Mouse (Mus musculus): Measurements from ENCODE around the gene Rps6kb2. TPM values are rescaled to one million over a fixed set of nuclear protein-coding genes. Genes with fewer than 3 reads are reported as not detected.

Gene Rps6kb2
- 16.1 and 20.9 TPM in 2 replicates for polyA plus RNA-seq (2012; rRNA removed)

DNA sequence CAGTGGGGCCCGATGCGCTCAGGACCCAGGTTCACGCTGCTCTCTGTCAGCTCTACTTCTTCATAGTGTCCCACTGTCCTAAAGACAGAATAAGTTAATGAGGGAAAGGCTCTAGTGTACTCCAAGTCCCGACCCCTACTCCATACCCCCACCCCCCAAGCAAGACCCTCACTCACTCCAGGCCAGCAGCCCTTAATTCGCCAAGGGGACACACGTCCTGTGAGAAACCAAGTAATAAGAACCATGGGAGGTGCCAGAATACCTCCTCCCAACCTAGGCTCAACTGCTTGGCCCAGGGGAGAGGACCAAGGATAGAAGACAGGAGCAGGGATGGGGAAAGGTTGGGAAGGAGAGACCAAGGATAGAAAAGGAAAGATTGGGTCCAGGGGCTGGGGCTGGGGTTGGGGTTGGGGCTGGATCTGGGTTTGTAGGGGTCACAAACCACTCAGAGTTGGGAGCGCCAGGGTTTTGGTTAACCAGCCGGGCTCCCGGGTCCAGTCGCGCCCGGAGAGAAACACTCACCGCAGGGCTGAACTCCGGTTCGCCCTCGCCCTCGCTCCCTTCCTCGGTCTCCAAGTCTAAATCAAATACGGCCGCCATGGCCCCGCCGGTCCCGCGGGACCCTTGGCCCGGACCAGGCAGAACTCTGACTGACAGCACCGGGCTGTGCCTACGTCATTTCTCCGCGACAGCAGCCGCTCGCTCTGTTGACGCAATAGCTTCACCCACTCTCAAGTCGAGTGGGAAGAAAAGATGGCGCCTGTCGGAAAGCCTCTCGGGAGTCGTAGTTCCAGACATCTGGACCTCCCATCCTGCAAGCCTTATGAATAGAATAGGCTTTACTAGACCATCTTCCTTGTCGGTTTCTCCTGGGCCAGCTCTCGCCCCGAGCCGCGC lies at the start of gene Rps6kb2:
Gene Rps6kb2, minus strand, starts transcription at position 709 of the 897 bp plus-strand sequence.

DNA sequence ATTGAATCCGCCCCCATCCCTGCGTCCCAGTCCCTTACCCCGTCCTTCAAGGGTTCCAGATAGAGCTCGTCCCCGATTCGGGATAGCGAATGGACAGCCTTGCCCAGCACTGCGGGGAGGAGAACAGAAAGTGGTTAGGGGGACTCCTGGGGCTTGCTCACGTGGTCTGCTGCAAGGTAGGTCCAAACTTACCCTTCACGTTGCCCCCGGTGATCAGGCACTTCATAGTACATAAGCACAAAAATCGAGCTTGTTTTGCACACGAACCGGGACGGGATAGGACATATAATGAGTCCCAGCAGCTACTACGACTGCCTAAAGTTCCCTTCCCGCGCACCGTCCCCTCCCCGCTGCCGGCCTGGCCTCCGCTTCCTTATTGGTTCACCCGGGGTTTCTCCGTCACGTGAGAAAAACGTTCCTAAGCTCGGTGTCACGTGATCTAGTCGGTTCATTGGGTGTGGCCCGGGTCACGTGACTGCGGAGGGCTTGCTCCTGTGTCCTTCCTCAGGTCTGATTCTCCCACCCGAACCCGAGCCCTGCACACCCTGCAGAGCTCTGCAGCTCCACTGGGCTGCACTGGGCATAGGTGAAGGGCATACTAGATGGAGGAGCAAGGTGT lies 38.2 kb upstream of the Rps6kb2 start, which contains the start of gene Rad9a:
Gene Rad9a, minus strand, starts transcription at position 372 of the 619 bp plus-strand sequence.

DNA sequence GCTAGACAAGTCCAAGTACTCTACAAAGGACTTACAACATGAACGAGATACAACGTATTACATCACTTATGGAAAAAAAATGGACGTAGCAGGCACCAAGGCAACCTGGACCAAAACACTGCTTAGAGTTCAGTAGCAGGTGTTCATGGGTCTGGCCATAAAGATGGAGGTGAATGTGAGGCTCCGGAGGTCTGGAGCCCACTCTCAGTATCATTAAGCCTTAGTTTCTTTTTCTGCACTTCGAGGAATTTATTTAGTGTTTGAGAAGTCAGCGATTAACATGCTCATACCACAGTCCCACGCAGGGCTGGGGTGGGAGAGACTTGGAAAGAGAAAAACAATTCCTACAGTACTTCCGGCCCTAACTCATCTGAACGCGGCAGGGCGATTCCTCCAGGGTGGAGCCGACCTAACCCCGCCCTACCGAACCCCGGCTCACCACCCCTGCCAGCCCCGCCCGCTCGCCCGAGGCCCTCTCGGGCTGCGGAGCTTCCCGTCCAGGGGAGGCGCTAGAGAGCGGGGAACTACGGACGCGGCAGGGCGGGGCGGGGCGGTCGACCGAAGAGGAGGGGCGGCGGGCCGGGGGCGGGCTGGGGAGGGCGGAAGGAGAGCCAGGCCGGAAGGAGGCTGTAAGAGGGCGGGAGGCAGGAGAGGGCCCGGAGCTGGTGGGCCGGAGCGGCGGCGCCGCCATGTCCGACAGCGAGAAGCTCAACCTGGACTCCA lies 28.5 kb upstream of the Rps6kb2 start, which contains the start of gene Ppp1ca:
Gene Ppp1ca, plus strand, starts transcription at position 538 of the 723 bp plus-strand sequence.

DNA sequence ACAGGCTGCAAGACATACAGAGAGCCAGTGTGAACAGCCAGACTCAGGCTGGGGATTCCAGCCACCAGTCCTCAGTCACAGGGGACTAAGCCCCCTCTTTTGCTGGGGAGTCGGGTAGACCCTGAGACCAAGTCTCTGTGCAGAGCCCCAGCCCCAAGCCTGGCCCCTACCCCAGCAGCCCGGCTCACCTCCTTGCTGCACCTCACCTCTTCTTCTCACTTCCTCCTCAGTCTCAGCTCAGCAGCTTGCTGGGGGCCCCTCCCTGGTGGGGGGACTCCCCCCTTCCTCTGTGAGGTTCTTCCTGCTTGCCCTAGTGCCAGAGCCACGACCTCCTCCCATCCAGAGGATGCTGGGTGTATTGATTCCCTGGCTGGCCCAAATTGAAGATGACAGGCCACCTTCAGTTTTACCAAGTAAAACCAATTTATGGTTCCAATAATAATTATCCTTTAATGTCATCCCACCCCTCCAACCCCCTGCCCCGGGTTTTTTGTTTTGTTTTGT lies 27.7 kb upstream of the Rps6kb2 start, which contains the start of gene Tbc1d10c:
Gene Tbc1d10c, minus strand, starts transcription at position 454 of the 504 bp plus-strand sequence.

DNA sequence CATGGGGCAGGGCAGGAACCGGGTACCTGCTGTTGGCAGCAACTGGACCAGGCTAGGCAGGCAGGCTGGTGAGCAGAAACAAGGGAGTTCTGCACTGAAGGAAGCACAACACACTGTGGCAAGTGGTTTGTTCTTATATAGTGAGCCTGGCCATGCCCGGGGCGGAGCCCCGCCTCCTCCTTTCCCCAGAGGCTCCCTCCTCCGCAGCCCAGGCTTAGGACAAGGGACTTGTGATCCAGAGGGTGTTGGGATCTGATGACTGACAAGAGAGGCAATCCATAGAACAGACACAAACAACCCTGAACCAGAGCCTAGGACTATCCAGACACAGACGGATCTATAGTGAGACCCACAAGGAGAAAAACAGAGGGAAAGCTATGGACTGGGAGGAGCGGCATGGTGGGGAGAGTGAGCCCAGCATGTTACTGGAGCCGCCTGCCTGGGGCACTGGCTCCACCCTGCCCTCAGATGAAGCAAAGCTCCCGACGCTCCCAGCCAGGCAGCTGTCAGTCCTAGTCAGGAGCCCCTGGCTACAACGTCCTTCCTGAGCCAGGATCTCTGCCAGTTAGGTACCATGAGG lies 12.3 kb upstream of the Rps6kb2 start, which contains the start of gene Carns1:
Gene Carns1, minus strand, starts transcription at position 112 of the 580 bp plus-strand sequence.

DNA sequence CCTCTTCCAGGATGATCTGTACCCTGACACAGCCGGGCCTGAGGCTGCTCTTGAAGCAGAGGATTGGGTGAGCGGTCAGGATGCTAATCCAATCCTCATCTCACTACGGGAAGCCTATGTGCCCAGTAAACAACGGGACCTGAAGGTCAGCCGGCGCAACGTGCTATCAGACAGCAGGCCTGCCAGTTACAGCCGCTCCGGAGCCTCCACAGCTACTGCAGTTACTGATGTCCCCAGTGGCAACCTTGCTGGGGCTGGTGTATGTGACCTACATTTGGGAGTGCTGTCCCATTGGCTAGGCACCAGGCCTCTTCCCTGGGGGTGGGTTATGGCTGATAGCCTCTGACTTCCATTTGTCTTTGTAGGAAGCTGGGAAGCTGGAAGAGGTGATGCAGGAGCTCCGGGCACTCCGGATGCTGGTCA lies 9.9 kb downstream of the Rps6kb2 start, which contains the start of gene Ptprcap:
Gene Ptprcap, plus strand, starts transcription at position 373 of the 423 bp plus-strand sequence.

DNA sequence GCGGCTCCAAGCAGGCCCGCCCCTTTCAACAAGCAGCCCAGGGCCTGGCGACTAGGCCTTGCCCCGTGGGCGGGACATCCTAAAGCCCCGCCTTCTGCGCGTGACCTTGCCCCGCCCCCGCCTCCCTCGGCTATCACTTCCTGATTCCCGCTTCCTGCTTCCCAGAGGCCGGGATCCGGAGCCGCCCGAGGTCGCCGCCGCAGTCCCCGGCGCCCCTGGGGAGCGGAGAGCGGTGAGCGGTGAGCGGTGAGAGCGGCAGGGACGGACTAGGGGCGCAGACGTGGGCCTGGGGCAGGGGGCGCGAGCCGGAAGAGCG lies 14.7 kb downstream of the Rps6kb2 start, which contains the start of gene Coro1b:
Gene Coro1b, plus strand, starts transcription at position 129 of the 316 bp plus-strand sequence.

DNA sequence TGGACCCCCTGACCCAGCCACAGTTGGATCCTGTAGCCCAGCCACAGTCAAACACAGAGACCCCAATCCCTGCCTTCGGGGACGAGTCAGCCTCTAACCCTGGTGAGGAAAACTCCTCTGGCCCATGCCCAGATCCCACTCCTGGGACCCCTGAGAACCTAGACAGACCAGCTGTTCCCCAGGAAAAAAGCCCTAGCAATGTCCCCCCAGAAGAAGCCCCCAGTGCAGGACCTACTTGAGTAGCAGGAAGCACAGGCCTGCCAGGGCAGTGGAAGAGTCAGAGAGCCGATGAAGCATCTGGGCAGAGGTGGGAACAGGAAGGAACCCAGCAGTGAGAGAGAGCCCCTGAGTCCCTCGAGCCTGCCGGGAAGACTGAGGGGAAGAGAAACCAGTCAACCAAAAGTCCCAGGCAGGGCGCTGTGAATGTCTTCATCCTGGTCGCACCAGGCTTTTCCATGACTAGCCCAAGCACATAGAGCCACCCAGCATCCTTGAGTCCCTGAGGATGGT lies 19.3 kb downstream of the Rps6kb2 start, which contains the start of gene Cabp4:
Gene Cabp4, minus strand, starts transcription at position 275 of the 510 bp plus-strand sequence.

DNA sequence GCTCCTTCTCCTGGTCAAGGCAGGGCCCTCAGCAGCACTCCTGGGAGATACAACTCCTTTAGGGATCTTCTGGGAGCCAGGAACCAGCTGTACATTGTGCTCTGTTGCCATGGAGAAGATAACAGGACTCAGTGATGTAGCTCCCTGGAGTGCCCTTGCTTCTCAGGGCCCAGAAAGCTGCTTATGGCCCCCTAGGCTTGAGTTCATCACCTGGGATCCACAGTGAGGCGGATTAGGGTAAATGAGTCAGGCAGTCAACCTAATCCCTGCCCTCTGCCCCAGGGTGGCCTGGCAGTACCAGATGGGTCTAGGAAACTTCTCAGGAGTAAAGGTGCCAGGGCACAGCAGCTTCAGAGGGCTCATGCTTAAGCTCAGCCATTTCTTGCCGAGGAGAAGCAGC lies 23.7 kb downstream of the Rps6kb2 start, which contains the start of gene Gpr152:
Gene Gpr152, plus strand, starts transcription at position 342 of the 400 bp plus-strand sequence.

DNA sequence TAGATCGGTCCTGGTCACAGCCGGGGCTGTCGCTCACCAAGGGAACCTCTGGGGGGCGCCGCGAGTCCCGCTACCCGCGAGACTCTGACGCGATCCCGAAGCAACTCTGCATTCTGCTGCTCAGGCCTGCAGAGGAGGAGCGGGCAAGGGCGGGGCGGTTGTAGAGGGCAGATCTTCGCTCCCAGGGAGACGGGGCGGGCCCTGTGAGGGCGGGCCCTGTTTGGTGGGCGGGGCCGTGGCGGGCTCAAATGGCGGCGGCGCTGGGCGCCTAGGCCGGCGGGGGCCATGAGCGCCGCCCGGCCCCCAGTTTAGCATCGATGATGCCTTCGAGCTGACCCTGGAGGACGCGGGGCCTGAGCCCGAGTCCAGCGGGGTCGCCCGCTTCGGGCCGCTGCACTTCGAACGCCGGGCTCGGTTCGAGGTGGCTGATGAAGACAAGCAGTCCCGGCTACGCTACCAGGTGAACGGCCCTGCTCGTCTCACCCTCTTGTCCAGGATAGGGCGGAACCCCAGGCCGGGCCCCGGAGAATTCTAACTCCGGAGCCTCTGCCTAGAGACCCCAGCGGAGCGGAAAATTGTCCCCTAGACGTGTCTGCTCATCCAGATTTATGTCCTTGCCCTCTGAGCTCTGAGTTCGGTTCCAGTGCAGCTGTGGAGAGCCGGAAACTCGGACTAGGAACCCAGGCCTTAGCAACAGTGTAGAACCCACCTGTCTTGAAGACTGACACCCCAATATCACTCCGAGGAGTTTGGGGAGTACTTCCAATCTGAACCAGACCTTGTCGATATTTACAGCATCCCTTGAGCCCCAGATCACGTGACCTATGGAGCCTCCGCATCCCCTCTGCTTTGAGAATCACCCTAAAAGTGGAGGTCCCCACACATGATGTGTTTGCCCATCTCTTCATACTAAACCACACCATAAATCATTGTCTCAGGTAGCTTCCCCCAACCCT lies 37.1 kb downstream of the Rps6kb2 start, which contains the start of gene Aip:
Gene Aip, minus strand, starts transcription at position 118 of the 956 bp plus-strand sequence.

Other genes starting within 250 kb of the Rps6kb2 start
- gene Aldh3b1, start 233.5 kb downstream of the Rps6kb2 start, polyA plus RNA-seq (2012; rRNA removed), result 2.7 and 3.6 TPM in 2 replicates
- 15.5 and 20.9 TPM in 2 replicates for gene Unc93b1, start 228.2 kb downstream of the Rps6kb2 start, polyA plus RNA-seq (2012; rRNA removed)
- 0.02 TPM in 1 of 2 replicates, not detected in the other for gene Aldh3b3, start 204.7 kb downstream of the Rps6kb2 start, polyA plus RNA-seq (2012; rRNA removed)
- 0.29 and 0.64 TPM in 2 replicates for gene Aldh3b2, start 191.0 kb downstream of the Rps6kb2 start, polyA plus RNA-seq (2012; rRNA removed)
- 8.6 and 11.4 TPM in 2 replicates for gene Acy3, start 176.8 kb downstream of the Rps6kb2 start, polyA plus RNA-seq (2012; rRNA removed)
- 0.29 and 0.55 TPM in 2 replicates for gene Tbx10, start 170.6 kb downstream of the Rps6kb2 start, polyA plus RNA-seq (2012; rRNA removed)
- 2.0 and 3.6 TPM in 2 replicates for gene Nudt8, start 162.8 kb downstream of the Rps6kb2 start, polyA plus RNA-seq (2012; rRNA removed)
- gene Gm49405, start 162.7 kb downstream of the Rps6kb2 start, polyA plus RNA-seq (2012; rRNA removed), result 0.59 and 0.60 TPM in 2 replicates
- gene Doc2g, start 160.0 kb downstream of the Rps6kb2 start, polyA plus RNA-seq (2012; rRNA removed), result 1.4 and 1.5 TPM in 2 replicates
- 79.3 and 86.8 TPM in 2 replicates for gene Ndufv1, start 150.5 kb downstream of the Rps6kb2 start, polyA plus RNA-seq (2012; rRNA removed)
- 225 and 279 TPM in 2 replicates for gene Gstp1, start 125.4 kb downstream of the Rps6kb2 start, polyA plus RNA-seq (2012; rRNA removed)
- 6.6 and 8.4 TPM in 2 replicates for gene Gstp2, start 117.3 kb downstream of the Rps6kb2 start, polyA plus RNA-seq (2012; rRNA removed)
- gene Gstp3, start 103.8 kb downstream of the Rps6kb2 start, polyA plus RNA-seq (2012; rRNA removed), result 54.9 and 71.8 TPM in 2 replicates
- 0.23 and 0.25 TPM in 2 replicates for gene Cabp2, start 81.8 kb downstream of the Rps6kb2 start, polyA plus RNA-seq (2012; rRNA removed)
- gene Cdk2ap2, start 66.2 kb downstream of the Rps6kb2 start, polyA plus RNA-seq (2012; rRNA removed), result 46.8 and 54.8 TPM in 2 replicates
- 5.4 and 6.1 TPM in 2 replicates for gene Pitpnm1, start 63.4 kb downstream of the Rps6kb2 start, polyA plus RNA-seq (2012; rRNA removed)
- gene Aip, start 37.5 kb downstream of the Rps6kb2 start, polyA plus RNA-seq (2012; rRNA removed), result 36.6 and 38.9 TPM in 2 replicates
- gene Gpr152, start 23.6 kb downstream of the Rps6kb2 start, polyA plus RNA-seq (2012; rRNA removed), result not detected in 2 replicates
- gene Cabp4, start 19.3 kb downstream of the Rps6kb2 start, polyA plus RNA-seq (2012; rRNA removed), result 0.08 and 0.10 TPM in 2 replicates
- gene Coro1b, start 14.7 kb downstream of the Rps6kb2 start, polyA plus RNA-seq (2012; rRNA removed), result 50.4 and 60.2 TPM in 2 replicates
- 12.2 and 12.5 TPM in 2 replicates for gene Ptprcap, start 9.8 kb downstream of the Rps6kb2 start, polyA plus RNA-seq (2012; rRNA removed)
- gene Carns1, start 12.1 kb upstream of the Rps6kb2 start, polyA plus RNA-seq (2012; rRNA removed), result 0.32 and 0.41 TPM in 2 replicates
- 2.6 and 3.0 TPM in 2 replicates for gene Tbc1d10c, start 27.9 kb upstream of the Rps6kb2 start, polyA plus RNA-seq (2012; rRNA removed)
- 200 and 246 TPM in 2 replicates for gene Ppp1ca, start 28.7 kb upstream of the Rps6kb2 start, polyA plus RNA-seq (2012; rRNA removed)
- 18.8 and 20.8 TPM in 2 replicates for gene Rad9a, start 38.3 kb upstream of the Rps6kb2 start, polyA plus RNA-seq (2012; rRNA removed)
- gene Clcf1, start 50.9 kb upstream of the Rps6kb2 start, polyA plus RNA-seq (2012; rRNA removed), result 0.97 and 1.0 TPM in 2 replicates
- not detected in 2 replicates for gene AC109138.7, start 51.0 kb upstream of the Rps6kb2 start, polyA plus RNA-seq (2012; rRNA removed)
- gene Pold4, start 68.5 kb upstream of the Rps6kb2 start, polyA plus RNA-seq (2012; rRNA removed), result 12.3 and 14.6 TPM in 2 replicates
- gene Ssh3, start 105.8 kb upstream of the Rps6kb2 start, polyA plus RNA-seq (2012; rRNA removed), result 2.1 and 2.8 TPM in 2 replicates
- gene Ankrd13d, start 119.8 kb upstream of the Rps6kb2 start, polyA plus RNA-seq (2012; rRNA removed), result 0.88 and 1.0 TPM in 2 replicates
- gene Grk2, start 142.9 kb upstream of the Rps6kb2 start, polyA plus RNA-seq (2012; rRNA removed), result 28.2 and 29.9 TPM in 2 replicates
- gene Kdm2a, start 234.9 kb upstream of the Rps6kb2 start, polyA plus RNA-seq (2012; rRNA removed), result 16.2 and 19.1 TPM in 2 replicates